Mouse (Mus musculus): ENCODE measurements at regions not wholly inside any gene's neighbourhood (a gene's known extent, or its start where the extent isn't known, plus 50 kb on each side); places are given as distances from the start of the nearest gene placed in this dataset.

DNA sequence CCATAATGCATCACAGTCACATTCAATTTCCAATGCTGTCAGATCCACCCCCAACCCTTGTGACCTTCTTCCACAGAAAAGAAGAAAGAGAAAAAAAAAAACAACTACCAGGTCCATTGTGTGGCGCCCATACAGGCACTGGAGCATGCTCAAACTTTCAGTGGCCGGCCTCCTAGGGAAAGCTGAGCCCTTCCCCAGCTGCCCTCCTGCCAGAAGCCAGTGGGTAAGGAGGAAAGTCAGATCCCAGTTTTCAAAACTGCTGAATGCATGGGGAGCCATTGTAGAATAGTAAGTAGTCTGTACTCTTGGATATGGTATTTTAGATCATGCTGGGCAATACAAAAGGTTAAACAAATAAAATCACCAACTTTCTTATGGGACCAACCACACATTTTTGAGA is 325.5 kb upstream of the Fam241a start:
- no peak for DNase-seq

DNA sequence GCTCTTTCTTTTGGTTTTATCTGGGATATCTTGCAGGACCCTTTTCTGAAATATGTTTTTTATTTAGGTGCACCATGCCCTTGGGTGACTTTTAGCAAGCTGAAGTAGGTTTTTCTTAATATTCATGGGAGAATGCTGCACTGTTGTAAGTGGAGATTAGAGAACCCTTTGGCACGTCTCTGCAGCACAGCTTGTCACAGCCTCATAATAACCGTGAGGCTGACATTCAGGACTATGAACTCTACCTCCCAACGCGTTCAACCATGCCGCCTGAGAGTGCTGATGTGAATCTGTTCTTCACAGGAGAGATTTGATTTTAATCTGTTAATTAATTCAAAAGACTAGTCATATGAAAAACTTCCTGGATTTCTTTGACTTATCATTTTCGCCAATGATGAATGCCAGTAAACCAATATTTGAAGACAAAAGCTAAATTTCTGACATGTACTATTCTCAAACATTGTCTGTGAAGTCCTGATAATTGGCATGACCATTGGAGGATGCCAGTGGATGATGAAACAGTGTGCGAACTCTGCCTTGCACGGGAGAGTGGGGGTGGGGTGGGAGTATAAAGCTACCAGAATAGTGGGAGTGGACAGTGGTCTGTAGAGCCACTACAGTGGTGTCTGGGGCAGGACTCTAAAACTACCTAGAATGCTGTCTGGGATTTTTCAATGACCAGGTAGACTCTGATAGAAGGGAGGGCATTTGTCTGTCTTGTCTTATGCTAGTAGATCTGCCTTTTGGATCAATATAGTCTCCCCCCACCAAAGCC is 324.8 kb upstream of the Fam241a start:
- peak; percentile 41 for DNase-seq

DNA sequence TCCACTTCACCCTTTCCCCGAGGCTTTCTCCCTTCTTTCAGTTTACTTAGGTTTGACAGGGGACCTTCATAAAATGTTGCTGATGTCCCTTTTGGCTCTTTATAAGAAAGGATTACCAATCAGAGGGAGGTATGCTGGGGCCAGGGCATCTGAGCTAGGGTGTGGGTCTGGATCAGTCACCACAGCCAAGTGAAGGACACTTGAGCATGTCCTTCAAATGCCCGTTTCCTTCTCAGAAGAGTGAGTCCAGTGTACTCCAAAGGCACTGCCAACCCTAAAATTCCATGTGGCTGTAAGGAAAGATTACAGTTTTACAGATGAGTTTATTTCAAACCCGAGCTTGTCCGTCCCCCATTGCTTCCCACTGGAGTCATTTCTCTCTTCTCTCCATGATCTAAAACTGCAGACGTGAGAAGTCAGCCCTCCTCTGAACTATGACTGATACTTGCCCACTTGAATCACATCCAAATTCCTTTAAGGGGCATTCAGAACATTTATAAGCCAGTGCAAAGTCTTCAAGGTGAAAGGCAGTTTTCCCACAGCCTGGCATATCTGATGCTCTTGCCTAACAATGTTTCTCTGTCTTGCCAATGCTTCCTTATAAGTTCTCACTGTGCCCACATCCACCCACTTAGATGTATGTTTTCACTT is 321.8 kb upstream of the Fam241a start:
- DNase-seq: no peak

DNA sequence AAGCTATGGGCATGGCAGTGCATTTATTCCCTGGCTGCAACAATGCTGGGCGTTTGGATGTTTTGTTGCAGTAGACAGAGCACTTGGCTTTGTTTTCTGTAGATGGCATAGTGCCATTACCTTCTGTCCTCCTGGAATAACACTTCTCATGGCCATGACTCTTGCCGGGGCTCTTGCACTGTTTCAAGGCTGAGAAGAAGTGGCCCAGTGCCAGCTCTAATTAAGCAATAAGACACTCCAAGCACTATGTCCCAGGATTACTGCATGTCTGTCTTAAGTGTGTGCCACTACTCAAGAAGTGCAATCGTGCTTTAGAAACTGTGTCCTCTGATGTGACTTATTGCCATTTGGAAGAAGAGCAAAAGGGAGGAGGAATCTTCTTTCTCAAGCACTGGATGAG is 316.1 kb upstream of the Fam241a start:
- peak; percentile 55 for DNase-seq

DNA sequence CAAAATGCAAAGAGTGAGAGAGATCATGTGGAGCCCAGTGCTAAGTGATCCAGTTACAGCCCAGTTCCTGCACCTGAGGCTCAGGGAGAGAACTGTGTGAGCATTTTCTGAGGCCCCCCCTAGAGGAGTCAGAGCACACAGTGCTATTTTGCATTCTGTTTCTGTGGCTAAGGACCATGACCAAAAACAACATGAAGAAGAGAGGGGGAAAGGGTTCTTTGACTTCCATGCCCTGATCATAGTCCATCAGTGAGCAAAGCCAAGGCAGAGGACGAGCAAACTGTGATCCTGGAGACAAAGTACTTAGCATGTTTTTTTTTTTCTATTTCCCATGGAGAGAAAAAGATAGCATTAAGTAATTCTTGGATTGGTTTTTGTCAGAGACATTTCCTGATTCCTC is 314.5 kb upstream of the Fam241a start:
- DNase-seq: no peak

DNA sequence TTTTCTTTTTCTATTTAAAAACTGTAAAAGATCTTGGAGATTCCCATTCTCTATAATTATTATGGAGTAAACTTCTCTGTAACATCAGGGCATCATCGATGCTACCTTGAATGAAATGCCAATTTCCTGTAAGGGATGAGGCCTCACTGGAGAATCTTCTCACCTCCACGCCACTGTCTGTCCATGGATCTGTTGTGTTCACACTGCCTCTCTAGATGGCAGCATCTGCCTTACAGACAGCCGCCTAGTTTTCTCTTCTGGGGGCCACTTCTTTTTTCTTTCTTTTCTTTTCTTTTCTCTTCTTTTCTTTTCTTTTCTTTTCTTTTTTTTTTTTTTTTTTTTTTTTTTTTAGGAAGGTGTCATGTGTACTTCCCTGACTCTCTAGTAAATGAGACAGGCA is 310.8 kb upstream of the Fam241a start:
- DNase-seq: no peak

DNA sequence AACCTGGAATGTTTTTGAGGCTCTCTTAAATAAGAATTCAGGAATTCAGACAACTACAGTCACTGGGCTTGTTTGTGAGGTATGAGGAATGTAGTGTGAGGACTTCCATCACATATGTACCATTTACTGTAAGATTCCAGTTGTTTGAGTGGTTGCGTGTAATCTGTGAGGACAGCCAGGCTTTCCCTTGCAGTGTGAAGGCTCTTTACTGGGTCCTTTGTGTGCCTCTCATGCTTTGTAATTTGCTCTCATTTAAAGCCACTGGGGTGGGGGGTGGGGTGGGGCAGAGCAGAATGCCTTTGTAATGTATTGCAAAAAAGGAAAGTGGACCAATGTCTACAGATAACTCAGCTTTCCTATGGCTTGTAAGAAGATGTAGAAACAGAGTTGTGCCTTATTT is 310.4 kb upstream of the Fam241a start:
- no peak for DNase-seq

DNA sequence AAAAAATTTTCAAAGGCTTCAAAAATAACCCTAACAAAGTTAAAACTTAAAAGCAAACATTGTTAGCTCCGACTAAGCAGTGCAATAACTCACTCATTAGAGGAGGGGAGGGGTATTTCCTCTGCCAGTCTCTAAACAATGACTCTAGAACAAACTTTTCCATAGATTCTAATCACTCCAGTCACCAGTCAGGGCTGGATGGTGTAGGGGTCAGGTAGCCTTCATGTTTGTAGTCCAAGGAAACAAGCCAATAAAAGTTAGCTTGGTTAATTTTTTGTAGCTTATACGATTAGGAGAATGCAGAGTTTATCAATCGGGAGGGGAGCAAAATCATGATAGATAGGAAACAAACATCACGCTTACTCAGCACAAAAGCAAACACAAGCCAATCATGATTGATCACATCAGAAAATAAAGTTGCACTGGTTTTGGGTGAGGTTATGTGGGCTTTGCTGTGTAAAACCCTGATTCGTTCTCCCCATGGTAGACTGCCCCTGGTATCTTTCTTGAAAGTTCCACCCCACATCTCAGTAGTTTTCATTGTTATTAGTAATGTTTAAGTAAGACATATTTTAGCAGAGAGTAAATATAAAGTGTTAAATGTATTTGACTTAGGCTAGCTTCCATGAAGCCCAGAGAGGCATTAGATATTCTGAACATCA is 304.6 kb upstream of the Fam241a start:
- DNase-seq: no peak

DNA sequence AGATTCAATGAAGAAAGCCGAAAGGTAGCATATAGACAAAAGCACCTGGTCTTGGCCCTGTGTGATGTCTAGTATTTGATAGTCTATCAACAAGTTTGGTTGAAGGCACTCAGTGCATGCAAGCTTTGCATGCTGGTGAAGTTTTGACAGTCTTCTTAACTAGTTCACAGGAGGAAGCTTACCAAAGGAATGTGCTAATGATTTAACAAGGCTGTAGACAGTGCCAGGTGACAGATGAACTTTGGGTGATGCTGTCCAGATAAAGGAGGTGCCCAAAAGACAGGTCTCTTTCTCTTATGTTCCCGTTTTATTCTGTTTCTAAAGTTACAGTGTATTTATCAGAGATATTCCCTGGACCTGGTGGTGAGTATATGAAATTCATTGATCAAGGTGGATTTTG is 303.3 kb upstream of the Fam241a start:
- DNase-seq: no peak

DNA sequence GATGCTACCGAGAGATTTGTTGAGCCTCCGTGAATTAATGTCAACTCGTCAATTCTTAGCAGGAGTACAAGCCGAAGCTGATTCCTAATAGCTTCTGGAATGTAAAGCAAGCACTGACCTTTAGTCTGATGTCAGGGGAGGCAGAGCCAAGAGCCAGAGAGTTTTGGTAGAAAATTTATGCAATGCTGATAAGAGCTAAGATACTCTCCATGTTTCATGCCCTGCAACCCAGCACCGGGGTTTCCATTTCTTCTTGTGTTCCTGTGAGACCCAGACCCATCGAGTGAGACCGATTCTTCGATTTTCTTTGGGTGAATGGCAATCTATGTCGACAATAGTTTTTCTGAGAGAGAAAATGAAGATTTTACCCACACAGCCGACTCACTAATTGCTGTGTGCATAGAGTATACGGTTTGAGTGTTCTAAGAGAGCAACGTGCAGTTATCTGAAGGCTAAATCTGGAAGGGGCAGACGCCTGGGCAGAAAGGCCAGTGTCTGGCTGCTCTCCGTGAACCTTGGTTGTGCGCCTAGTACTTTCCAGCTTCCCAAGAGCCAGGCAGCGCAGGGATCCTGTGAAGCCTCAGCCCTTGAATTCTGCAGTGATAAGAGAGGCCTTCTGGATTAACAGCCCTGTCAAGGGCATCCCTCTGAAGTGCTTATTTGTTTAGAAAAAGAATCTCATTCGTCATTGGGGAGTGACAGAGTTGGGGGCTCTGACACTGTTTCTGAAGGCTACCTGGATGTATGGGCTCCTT is 296.1 kb upstream of the Fam241a start:
- no peak for DNase-seq

DNA sequence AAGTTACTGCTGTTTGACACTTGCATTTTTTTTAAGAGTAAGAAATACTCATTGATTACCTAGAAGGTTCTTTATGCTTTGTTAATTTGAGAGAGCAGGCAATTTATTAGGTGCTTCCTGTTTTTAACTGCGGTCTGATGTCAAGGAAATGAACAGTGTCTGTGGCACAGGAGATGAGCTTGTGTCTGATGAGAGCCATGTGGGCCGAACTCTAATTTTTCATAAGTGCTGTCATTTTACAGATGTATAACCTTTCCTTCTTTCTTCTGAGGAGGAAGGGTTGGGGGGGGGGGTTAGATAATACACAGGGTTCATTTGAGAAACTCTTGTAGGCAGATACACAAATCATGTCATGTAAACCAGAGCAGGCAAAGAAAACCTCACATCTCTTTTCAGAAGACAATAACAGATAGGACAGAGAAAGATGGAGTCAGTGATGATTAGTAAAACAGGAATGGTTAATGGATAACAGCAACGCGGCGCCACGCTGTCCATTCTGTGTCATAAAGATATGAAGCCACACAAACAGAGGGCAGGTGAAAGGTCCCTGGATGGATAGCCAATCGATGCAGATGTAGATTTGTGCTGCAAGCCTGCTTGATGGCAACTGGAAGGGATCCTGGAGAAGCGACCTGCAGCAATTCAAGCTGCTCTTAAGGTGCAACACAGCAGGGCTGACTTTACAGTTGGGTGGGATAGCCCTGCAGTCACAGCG is 291.4 kb upstream of the Fam241a start:
- no peak for DNase-seq

DNA sequence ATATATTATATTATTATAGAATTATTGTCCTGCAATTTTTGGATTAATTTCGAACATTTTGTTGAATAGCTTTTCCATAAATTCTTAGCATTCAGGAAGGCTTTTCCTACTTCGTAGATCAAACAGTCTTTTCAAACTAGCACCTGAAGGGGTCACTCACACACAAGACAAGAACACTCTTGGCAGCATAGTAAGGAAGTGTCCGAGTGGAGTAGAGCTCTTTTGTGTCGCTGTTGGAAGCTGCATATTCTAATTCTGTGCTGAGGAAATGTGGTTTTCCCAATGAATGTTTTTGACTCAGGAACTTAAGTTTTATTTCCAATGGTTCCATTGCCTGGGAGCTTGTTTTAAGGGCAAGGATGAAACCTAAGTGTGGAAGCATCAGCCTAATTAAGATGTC is 290.2 kb upstream of the Fam241a start:
- DNase-seq: peak; percentile 45

DNA sequence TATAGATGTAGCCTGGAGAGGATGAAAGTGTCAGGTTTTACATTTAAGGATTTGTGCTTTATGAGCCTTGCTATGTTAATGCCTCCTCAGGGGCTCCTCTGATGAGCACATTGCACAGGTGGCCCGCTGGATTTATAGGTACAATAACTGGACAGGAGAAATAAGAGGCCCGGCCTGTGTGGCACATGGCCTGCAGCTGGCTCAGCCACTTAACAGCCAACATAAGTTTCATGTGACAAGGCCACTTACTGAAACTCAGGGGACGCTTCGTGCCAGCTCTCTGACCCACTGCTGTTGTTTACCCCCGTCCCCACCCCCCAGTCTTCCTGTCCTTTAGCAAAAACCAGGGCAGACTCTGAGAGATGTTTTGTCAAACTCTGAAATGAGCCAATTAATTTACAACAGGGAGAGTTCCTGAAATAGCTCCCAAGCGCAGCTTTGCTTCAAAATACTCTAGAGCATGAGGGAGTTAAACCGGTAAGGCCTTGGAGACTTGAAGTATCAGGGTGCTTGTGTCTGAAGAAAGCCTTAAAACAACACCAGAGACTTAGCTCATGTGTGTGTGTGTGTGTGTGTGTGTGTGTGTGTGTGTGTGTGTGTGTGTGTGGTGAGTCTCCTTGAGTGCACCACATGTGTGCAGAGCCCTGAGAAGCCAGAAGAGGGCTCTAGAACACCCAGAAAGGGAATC is 285.2 kb upstream of the Fam241a start:
- DNase-seq: no peak

DNA sequence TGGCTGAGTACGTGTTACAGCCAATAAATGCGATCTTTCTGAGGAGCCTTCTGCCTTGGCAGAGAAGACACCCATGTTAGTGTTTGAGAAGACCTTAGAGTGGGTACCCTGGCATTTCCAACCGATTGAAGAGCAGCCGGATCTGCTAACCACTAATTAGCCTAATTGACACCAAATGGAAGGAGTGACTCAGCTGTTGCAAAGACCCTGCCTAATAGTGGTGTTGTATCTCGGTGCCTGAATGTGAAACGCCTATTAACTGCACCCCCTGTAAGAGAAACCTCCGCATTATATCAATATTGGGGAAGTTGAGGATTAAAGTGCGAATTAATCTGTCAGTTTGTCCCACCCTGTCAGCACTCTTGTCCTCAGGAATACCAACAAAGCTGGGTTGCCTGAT is 253.1 kb upstream of the Fam241a start:
- DNase-seq: no peak

DNA sequence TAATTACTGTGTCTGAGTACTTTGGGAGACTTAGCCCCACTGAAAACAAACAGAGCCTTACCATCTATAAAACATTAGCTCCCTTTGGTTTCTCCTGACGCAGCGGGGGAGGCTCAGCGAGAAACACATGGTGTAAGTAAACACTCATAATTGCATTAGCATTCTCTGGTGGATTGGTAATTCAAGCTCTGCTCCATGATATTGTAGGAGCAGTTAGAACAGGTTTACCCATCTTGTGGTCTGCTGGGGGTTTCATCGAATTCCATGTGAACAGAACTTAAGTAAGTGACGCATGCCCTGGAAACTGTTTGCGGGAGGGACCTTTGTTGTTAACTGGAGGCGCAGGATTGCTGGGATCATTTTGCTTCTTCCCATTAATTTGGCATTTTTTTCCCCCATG is 249.2 kb upstream of the Fam241a start:
- DNase-seq: peak; percentile 5

DNA sequence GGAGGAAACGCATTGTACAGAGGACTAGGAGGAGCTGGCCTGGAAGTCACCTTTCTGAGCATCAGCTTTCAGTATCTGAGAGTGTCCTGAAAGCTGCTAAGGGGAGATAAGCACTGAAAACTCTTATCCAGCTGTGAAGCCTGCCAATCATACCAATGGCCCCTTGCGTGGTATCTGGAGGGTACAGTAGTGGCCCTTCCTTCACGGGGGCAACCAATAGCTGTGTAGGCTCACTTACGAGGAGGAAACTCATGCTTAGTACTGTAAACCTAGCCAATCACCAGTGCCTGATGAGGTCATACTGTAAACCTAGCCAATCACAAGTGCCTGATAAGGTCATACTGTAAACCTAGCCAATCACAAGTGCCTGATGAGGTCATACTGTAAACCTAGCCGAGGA is 231.7 kb upstream of the Fam241a start:
- DNase-seq: no peak

DNA sequence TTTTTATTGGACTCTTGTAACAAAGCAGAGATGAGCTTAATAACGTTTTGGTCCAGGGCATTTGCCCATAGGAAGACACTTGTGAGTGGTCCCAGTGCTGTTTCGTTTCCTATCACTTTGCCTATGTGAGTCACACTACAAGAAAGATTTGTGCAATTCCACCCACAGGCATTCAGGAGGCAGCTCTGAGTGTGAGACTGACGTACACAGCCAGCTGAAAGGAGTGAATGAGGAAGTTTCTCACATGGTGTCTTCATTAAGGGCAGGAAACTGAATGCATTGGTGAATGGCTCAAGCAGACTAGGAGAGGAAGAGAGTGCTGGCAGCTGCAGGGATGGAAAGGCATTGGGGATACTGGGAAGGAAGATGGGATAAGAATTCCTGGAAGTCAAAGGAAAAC is 230.5 kb upstream of the Fam241a start:
- DNase-seq: no peak

DNA sequence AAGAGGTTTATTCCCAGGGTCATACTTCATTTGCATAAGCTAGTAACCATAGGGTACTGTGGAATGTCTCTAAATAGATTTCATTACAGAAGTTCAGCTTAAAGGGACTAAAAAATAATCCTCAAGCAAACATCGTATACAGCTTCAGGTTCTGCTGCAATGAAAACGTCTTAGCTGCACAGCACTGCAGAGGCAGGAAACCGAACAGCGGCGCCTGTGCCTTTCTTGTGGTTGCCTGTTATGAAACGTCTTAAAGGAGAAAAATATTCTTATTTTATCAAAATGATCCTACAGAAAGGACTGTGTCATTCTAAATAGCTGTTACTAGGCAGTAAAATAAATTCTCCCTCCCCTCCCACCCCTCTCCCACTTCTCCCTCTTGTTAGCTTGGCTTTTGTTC is 226.0 kb upstream of the Fam241a start:
- no peak for DNase-seq

DNA sequence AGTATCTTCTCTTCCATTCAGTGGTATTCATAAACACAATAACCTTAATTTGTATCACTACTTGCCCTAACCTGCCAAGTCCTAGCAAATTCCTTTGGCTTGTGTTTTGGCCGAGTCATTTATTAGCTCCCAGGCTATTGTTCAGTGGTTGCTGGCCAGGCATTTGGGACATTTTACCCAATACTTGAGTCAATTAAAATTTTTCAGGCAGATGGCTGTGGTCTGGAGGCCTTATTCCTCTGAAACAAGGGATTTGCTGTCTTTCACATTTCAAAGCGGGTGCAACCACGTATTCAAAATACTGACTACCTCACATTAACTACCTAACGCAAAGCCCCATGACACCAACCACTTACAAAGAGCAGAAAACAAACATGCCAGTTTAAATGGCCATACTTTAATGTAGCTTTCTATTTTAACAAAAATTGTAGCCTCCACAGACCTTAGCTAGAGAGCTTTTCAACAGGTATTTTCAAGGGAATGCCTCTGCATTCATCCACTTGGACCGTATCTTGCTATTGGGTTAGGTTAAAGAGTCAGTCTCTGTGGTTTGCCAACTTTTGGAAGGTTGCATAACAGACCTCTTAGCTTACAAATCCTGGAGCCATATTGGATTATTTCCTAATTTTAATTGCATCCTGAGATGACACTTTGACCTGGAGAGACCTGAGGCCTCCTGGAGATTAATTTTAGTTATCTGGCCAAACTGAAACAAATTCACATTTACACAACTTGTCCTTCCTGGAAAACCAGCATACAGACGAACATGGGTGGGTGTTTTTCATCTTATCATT is 224.7 kb upstream of the Fam241a start:
- DNase-seq: no peak

DNA sequence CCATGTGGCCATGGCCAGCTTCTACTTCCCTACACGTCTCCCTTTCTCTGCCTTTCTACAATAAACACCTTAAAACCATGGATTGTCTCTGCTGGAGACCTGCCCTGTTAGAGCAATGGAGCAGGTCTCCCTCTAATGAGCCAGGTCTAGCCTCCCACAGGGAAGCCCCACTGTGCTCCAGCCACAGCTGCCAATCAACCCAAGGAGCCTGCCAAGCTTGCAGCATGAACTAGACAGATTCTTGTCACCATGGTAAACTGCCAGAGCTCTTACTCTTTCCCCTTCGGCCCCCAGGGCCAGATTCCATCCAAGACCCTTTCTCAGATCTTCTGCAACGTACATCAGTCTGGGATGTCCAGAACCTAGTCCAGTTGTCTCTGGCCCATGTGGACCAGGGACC is 217.1 kb upstream of the Fam241a start:
- DNase-seq: no peak

DNA sequence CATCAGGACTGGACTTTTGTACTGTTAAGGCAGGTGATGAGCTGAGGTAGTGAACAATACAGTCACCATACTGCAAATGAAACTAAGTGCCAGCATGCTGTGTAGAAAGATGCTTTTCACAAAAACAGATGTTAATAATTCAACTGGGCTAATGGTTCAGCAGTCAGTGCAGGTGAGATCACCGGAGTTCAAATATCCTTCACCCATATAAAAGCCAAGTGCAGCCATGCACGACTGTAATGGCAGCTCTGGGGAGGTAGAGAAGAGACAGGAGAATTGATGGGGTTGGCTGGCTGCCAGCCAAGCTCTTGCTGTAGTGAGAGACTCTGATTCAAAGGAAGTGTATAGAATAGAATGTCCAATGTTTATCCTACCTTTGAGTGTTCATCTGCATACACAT is 214.3 kb upstream of the Fam241a start:
- DNase-seq: peak; percentile 24

Measured in kidney, postnatal 10 days (tissue).